Mouse (Mus musculus) CH12F3 (cell line): ENCODE measurements around the gene Fastkd1.
"Not testable (repeated sequence)": the region's sequence is repeated elsewhere in the genome, so short reads cannot be mapped to it uniquely, and the experiment has no call there.

Source experiments
- in situ Hi-C: fragments of 300-500 bp; cut with MboI; formaldehyde crosslinking; loops from 2 replicates; pipeline ENCODE4 v1.14.3; 2020; ENCODE audit warnings: low sequenced_read_pairs

Gene Fastkd1

GRCm38 (mm10) chr2:69712981-69713625, at the start of gene Fastkd1:
Gene Fastkd1 (minus strand): TSS chr2:69713516.
- in situ Hi-C loops, result no loop called here

DNA sequence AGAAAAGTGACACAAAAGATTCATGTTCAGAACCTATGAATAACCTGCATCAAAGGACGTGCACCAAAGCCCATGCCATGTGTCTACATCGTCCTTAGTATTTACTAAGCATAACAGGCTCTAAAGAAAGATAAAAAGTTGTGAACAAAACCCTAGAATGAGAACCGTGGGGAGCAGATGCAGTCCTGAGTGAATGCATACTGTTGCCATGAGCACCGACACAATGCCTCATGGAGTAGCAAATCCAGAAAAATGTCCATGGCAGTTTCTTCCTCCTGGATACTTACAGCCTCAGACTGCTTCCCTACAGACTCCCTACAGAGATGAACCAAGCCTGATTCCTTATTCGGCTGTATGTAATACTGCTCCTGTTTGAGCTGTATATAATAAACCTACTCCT, 47.7 kb upstream of the Fastkd1 start:
- in situ Hi-C loops, result no loop called here

DNA sequence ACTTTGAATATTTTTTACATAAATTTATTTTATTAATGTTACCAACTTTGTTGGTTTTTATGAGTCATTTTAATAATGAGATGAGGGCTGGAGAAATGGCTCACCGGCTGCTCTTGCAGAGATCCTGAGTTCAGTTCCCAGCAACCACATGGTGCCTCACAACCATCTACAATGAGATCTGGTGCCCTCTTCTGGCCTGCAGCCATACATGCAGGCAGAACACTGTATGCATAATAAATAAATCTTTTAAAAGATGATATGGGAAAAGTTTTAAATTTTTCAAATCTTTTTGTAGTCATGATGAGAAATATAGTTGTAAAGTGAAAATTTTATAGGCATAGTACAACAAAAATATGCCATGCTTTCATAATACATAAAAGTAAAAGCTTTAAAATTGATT, 31.8 kb upstream of the Fastkd1 start:
- in situ Hi-C loops, result no loop called here

DNA sequence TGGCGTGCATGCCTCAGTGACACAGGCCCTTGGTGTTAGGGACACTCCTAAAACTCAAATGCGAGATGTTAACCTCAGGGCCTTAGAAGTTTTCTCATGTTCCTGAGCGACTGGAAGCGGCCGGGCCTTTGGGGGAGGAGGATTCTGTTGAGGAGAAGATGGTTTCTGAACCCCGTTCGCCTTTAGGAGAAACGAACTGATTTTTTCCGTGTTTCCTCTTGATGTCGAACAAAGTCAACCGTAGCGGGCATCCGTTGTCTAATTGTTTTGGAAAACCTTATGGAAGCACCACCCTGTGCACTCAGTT, 10.2 kb upstream of the Fastkd1 start:
- in situ Hi-C loops, result no loop called here

GRCm38 (mm10) chr2:69722650-69723518, 9.6 kb upstream of the Fastkd1 start:
- in situ Hi-C loops, result no loop called here

DNA sequence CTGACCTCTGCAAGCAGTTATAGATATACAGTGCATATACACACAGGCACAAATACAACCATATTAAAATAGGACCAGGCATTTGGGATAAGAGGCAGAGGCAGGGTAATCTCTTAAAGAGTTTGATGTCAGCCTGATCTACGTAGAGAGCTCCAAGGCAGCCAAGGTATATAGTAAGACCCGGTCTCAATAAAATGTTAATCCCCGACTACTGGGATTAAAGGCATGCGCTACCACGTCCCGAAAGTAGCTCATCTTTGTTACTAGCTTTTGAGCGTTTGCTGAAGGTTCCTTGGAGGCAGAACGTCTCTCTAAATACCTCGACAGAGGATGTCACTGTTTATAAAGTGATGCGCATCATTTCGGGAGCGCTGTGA, 8.9 kb upstream of the Fastkd1 start, which contains the start of gene Ppig:
TSS of gene Ppig (plus strand) at position 273 of the 377 bp plus-strand sequence.
- in situ Hi-C loops, result no loop called here

- in situ Hi-C loops, result no loop called here
These were observed 5.8 kb upstream of the Fastkd1 start for GRCm38 (mm10) chr2:69719121-69719520.

DNA sequence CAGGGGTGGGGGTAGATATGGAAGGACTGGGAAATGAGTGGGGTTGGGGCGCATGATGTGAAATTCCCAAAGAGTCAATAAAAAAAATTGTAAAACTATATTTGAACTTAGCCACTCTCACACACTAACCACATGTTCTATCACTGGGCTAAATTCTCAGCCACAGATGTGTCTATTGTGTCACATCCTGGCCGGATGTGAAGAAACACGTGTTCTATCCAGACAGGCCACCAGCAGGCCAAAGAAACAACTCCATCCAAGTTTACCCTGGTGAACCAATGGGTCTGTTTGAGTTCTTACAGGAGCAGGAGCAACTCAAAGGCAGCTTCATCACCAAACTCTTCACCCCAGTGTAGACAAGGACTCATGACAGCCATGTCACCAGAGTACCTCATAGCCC, 3.2 kb upstream of the Fastkd1 start:
- in situ Hi-C loops, result no loop called here

- in situ Hi-C loops, result no loop called here
These were observed 810 bp upstream of the Fastkd1 start for GRCm38 (mm10) chr2:69714126-69714525.

- in situ Hi-C loops, result no loop called here
These were observed 304 bp upstream of the Fastkd1 start for GRCm38 (mm10) chr2:69713626-69714014.

DNA sequence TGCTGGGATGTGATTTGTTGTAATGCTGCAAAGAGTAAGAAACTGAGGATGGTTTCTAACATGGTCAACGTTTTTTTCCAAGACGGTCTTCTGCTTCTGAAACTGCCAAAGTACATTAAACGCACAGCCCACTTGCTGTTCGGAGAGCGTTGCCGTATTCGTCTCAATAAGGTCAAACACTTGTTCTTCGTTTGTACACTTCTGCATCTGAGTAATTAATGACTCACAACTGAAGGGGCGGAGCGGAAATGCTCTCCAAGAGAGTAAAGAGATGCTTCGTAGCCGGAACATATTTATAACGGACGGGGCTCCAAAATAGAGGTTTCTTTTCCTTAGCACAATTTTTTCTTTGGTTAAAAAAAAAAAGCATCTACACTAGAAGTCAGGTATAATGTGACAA, 1.1 kb downstream of the Fastkd1 start:
- in situ Hi-C loops, result no loop called here

DNA sequence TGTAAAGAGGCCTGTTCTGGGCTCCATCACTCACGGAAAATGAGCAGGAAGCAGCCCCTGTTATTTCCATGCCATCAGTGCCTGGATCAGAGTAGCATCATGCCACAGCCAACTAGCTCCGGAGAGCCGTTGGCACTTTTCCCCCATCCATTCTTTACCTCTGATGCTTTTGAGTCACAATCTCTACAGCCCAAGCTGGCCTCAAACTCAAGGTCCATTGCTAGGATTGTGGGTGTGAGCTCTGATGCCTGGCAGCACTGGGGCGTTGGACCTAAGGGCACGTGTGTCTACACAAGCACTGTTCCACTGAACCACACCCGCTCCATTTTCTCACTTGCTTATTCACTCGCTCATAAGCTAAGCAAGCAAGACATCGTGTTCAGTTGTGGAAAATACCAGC, 12.9 kb downstream of the Fastkd1 start:
- in situ Hi-C loops, result no loop called here

GRCm38 (mm10) chr2:69693501-69693900, 19.8 kb downstream of the Fastkd1 start:
- in situ Hi-C loops, result no loop called here

DNA sequence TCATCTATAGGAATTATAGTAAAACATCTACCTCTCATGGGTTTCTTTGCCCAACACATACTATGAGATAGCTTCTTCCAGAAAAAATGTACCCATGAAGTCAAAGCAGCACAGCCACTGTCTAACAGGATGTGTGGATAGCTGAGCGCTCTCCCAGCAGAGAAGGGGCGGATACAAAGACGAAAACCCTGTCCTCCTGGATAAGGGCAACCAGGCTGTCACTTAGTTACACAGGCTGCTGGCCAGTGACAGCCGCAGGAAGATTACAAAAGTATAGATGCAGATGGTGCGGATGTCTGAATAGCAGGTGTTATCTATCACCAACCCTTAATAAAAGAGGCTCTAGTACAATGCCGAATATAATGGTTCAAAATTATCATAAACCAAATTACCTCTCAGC, 22.5 kb downstream of the Fastkd1 start:
- in situ Hi-C loops, result no loop called here

GRCm38 (mm10) chr2:69690214-69690613, 23.1 kb downstream of the Fastkd1 start:
- in situ Hi-C loops, result no loop called here

GRCm38 (mm10) chr2:69684488-69684887, 28.8 kb downstream of the Fastkd1 start:
- in situ Hi-C loops, result no loop called here

GRCm38 (mm10) chr2:69683036-69683805, 30.1 kb downstream of the Fastkd1 start:
- in situ Hi-C loops, result no loop called here

GRCm38 (mm10) chr2:69681931-69682330, 31.4 kb downstream of the Fastkd1 start:
- in situ Hi-C loops, result no loop called here

DNA sequence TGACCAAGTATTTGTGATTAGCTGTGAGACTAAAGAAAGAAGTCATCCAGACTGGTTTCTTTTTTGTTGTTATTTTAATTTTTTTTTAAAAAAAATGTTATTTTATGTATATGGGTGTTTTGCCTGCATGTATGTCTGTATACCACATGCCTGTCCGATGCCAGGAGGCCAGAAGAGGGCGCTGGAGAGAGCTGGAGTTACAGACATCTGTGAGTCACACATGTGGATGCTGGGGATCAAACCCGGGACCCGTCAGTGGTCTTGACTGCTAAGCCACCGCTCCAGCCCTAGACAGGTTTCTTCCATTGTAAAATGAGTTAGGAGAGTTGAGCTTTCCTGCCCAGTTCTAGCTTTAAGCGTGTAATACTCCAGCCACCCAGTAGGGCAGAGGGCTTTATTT, 33.3 kb downstream of the Fastkd1 start:
- in situ Hi-C loops, result no loop called here

DNA sequence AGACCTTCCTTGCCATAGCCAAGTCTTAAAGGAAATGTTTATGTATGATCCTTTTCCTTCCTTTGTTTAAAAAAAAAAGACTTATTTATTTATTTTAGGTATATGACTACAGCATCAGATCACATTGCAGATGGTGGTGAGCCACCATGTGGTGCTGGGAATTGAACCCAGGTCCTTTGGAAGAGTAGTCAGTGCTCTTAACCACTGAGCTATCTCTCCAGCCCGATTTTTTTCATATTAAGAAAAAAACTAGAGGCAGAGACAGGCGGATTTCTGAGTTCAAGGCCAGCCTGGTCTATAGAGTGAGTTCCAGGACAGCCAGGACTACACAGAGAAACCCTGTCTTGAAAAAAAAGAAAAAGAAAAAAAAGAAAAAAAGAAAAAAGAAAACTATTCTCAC, 36.1 kb downstream of the Fastkd1 start:
- in situ Hi-C loops, result not testable (repeated sequence)

DNA sequence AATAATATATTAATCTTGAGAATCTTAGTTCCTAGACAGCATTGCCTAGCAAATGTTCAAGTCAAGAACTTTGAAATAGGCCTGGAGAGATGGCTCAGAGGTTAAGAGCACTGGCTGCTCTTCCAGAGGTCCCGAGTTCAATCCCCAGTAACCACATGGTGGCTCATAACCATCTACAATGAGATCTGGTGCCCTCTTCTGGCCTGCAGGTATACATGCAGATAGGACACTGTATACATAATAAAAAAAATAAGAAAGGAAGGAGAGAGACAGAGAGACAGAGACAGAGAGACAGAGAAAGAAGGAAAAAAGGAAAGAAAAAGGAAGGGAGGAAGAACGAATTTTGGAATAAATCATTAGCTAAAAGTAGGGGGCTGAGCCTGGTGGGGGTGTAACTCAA, 36.6 kb downstream of the Fastkd1 start:
- in situ Hi-C loops, result no loop called here

DNA sequence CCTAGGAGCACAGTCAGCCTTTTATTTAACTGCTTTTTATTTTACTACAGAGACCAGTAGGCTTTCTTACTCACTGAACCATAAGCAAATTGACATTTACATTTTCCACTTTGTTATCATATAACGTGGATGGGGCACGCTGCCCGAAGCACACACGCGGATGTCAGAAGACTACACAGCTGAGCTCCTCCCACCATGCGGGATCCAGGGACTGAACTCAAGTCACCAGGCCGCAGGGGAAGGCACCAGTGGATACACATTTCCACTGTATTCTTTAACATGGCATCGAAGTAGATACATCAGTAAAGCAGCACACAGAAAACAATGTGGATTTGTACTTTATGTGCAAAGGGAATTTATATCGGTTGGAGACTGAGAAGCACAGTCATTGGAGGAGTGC, 38.0 kb downstream of the Fastkd1 start:
- in situ Hi-C loops, result no loop called here
